26 mouse cellular contexts compared by ENCODE assay signal in the genomic region with DNA sequence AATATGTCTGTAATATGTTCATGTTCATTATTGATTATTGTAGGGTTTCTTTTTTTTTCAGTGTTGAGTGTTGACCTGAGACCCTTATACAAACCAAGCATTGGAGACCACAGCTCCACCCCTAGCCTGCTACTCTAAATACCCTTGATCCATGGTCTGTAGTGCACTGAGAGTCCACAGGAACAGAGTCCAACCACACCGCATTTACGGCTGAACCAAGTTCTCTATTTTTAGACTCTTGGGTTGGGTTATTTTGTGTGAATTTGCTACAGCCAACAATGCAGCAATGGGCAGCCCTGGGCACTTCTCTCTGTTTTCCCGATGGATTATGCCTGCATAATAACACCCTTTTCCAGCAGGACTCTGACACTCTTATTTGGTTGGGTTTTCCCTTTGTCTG.
"Had no signal": no experiment of that assay in that cellular context is flagged by ENCODE, and none has a peak within 500 bp of the region (broad histone marks: within the 10 kb centered on the region; RNA-seq: fewer than 3 reads in every experiment).

No protein-coding gene starts in this region.

- ATAC-seq: hindbrain, embryonic 16.5 days; inflammation-experienced regulatory T-cells, adult 6 months; intestine, embryonic 15.5 days; intestine, postnatal 0 days; liver, postnatal 0 days had no signal

- H3K9ac ChIP-seq: heart, embryonic 12.5 days; hindbrain, embryonic 12.5 days; hindbrain, embryonic 14.5 days; intestine, embryonic 15.5 days; limb, embryonic 12.5 days; liver, embryonic 13.5 days; liver, embryonic 15.5 days; liver, postnatal 0 days had no signal

- H3K4me1 ChIP-seq: hindbrain, embryonic 12.5 days; intestine, embryonic 15.5 days; liver, embryonic 13.5 days; liver, embryonic 15.5 days had no signal

- DNase-seq: gastrocnemius, adult 2 months; gastrocnemius, postnatal 10 days; gastrocnemius, postnatal 25 days; heart, adult 18-20 months; heart, postnatal 10 days; heart, postnatal 4 days; kidney, adult 18-20 months; kidney, postnatal 10 days; kidney, postnatal 25 days; liver; liver, embryonic 13.5 days; liver, postnatal 0 days had no signal

- H3K9me3 ChIP-seq: heart, embryonic 10.5 days; heart, embryonic 12.5 days; hindbrain, embryonic 10.5 days; hindbrain, embryonic 12.5 days; intestine, embryonic 15.5 days; limb, embryonic 10.5 days; limb, embryonic 12.5 days; liver, embryonic 13.5 days; liver, embryonic 15.5 days had no signal

- H3K4me2 ChIP-seq: heart, embryonic 12.5 days; hindbrain, embryonic 12.5 days; hindbrain, embryonic 14.5 days; intestine, embryonic 15.5 days; limb, embryonic 12.5 days; liver, embryonic 11.5 days; liver, embryonic 13.5 days; liver, embryonic 15.5 days had no signal

- H3K27ac ChIP-seq: gastrocnemius, adult 2 months; heart, embryonic 10.5 days; hindbrain, embryonic 10.5 days; hindbrain, embryonic 12.5 days; hindbrain, embryonic 14.5 days; intestine, embryonic 15.5 days; layer of hippocampus, adult 2 months; limb, embryonic 10.5 days; limb, embryonic 12.5 days; liver, embryonic 13.5 days; liver, embryonic 15.5 days had no signal

- H3K27me3 ChIP-seq: heart, embryonic 12.5 days; hindbrain, embryonic 12.5 days; intestine, embryonic 15.5 days; limb, embryonic 12.5 days; liver, embryonic 13.5 days; liver, embryonic 15.5 days had no signal

- H3K36me3 ChIP-seq: heart, embryonic 10.5 days; heart, embryonic 12.5 days; hindbrain, embryonic 10.5 days; hindbrain, embryonic 12.5 days; intestine, embryonic 15.5 days; limb, embryonic 10.5 days; limb, embryonic 12.5 days; liver, embryonic 13.5 days; liver, embryonic 15.5 days had no signal

- H3K4me3 ChIP-seq: gastrocnemius, adult 2 months; heart, embryonic 10.5 days; heart, embryonic 12.5 days; hindbrain, embryonic 10.5 days; hindbrain, embryonic 12.5 days; intestine, embryonic 15.5 days; layer of hippocampus, adult 2 months; limb, embryonic 10.5 days; limb, embryonic 12.5 days; liver, embryonic 13.5 days; liver, embryonic 15.5 days had no signal
